Mouse (Mus musculus) limb, embryonic 14.5 days (tissue): ENCODE measurements around the gene Maneal. TPM values are rescaled to one million over a fixed set of nuclear protein-coding genes. Genes with fewer than 3 reads are reported as not detected.

Experiments used
- ATAC-seq: fragments of 200-750 bp; cut with Nextera tagmentation; 2 replicates; pipeline ENCODE4 v1.8.0; 2017; ENCODE audit warnings: low read depth, moderate number of reproducible peaks, moderate TSS enrichment; ENCODE audit not compliant: low FRiP score
- DNase-seq: peaks from one replicate; pipeline ENCODE4 v3.0.0-alpha.2; 2015; ENCODE audit warnings: low spot score
- H3K27ac ChIP-seq: fragments of 300-500 bp; sonication (generic); replicated peaks from 2 replicates; pipeline ENCODE4 v1.5.1; 2014; ENCODE audit warnings: low read depth, mild to moderate bottlenecking, low read length, moderate library complexity, mixed read lengths
- H3K27me3 ChIP-seq: fragments of 300-500 bp; sonication (generic); 2 replicates; pipeline ENCODE4 v1.6.1; 2014; ENCODE audit warnings: low read length, mixed read lengths; ENCODE audit not compliant: control insufficient read depth, insufficient read depth
- H3K36me3 ChIP-seq: fragments of 300-500 bp; sonication (generic); 2 replicates; pipeline ENCODE4 v1.6.1; 2014; ENCODE audit warnings: mild to moderate bottlenecking, low read length, moderate library complexity, mixed read lengths; ENCODE audit not compliant: control insufficient read depth, insufficient read depth
- H3K4me1 ChIP-seq: fragments of 300-500 bp; sonication (generic); 2 replicates; pipeline ENCODE4 v1.6.1; 2014; ENCODE audit warnings: antibody characterized with exemption, low read length, mixed read lengths; ENCODE audit not compliant: control insufficient read depth, insufficient read depth
- H3K4me2 ChIP-seq: fragments of 300-500 bp; sonication (generic); replicated peaks from 2 replicates; pipeline ENCODE4 v1.6.1; 2014; ENCODE audit warnings: low read depth, mild to moderate bottlenecking, low read length, moderate library complexity; ENCODE audit not compliant: severe bottlenecking
- H3K4me3 ChIP-seq: fragments of 300-500 bp; sonication (generic); replicated peaks from 2 replicates; pipeline ENCODE4 v1.5.1; 2014; ENCODE audit warnings: low read length
- H3K9ac ChIP-seq: fragments of 300-500 bp; sonication (generic); 2 replicates; pipeline ENCODE4 v1.6.1; 2014; ENCODE audit warnings: mild to moderate bottlenecking, low read depth, low read length, moderate library complexity; ENCODE audit not compliant: severe bottlenecking
- H3K9me3 ChIP-seq: fragments of 300-500 bp; sonication (generic); 2 replicates; pipeline ENCODE4 v1.6.1; 2016; ENCODE audit warnings: low read length; ENCODE audit not compliant: control insufficient read depth
- POLR2A ChIP-seq: fragments of 200-500 bp; IDR thresholded peaks from 2 replicates; pipeline ENCODE4 v1.8.0; 2012; ENCODE audit warnings: inconsistent platforms, mild to moderate bottlenecking, moderate library complexity, borderline replicate concordance; ENCODE audit not compliant: insufficient read depth, insufficient read length; ENCODE audit errors: extremely low read depth
- WGBS: fragments of 180-500 bp; shearing (Covaris S2); extraction: QIAGEN DNeasy Blood & Tissue Kit; methylation state at CpG from one replicate; pipeline ENCODE4 v1.1.7; 2014; 5-methylcytosine and 5-hydroxymethylcytosine counted together
- polyA plus RNA-seq, 2 experiments: library from polyadenylated mRNA; depleted of rRNA in 1 of 2; stranded (reverse) in 1 of 2; unstranded in 1 of 2; fragments of >200 nt; fragmentation: Nextera tagmentation in 1 of 2; extraction: Ambion mirVana in 1 of 2; gene quantifications; 2 replicates each; pipeline versions ENCODE4 v1.2.1 to v1.2.3; 2012 to 2014

Gene Maneal
- polyA plus RNA-seq, 2 experiments = 1.6 to 2.7 TPM

DNA sequence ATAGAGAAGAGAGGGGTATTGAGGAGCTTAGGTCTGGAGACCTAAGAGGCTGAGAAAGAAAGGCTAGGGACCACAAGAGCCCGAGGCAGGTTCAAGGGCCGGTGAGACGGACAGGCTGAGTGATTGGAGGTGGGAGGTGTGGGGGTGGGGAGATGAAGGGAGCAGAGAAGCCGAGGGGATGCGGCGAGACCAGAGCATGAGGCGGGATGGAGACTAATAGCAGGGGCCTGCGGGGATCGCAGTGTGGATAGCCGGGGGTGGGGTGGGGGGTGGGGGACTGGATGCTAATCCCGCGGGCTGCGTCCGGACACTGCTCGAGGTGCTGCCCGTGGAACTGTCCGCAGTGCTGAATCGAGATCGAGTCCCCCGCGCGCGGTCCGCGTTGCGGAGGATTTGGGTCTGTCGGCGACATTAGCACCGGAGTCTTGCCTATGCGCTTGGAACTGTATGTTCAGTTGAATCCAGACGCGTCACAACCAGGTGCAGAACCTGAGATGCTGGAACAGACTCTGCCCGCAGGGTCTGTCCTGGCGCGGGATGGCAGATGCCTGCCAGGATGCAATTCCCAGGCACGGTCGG lies 20.3 kb upstream of the Maneal start:
- H3K27me3 ChIP-seq = peaks cover 51% of the 10 kb centered on the region
- ATAC-seq = 0 out of 2 replicates have a peak, but pooled peaks have one; percentile 50

DNA sequence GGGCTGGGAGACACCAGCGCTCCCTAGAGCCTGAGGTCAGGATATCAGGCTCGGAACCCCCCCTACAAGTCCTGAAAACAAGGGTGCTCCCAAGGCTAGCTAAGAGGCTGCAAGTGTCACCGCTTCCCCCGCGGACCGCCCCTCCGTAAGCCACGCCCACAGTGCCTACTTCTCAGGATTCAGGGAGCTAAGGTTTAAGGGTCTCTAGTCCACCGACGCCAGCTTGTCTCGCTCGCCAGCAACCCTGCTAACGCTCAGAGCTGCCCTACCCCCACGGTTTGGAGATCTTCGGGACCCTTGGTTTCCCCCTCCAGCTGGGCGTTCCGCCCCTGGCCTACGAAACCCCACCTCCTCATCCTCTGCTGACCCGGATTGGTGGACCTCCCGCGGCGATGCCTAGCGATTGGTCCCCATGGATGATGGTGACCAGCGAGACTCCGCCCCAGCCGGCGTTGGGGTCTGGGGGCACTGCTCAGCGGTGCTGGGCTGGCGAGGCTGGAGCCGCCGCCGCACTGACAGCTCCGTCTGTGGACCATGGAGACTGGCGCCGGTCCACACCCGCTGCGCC lies 19.5 kb upstream of the Maneal start:
- H3K27me3 ChIP-seq = peaks cover 51% of the 10 kb centered on the region
- ATAC-seq = peak; percentile 47; the same call in 1 of the 2 replicates
- WGBS = 1% methylated on average over 32 of the region's 37 CpGs

More for the DNA sequence above, 20.3 kb upstream of the Maneal start:
- Histone ChIP-seq H3K9ac (no peak overlapping the region), H3K36me3 (no peaks in the 10 kb centered on the region), H3K27ac (no peak overlapping the region), H3K4me3 (no peak overlapping the region), H3K4me2 (no peak overlapping the region), H3K4me1 (0 out of 2 replicates have a peak, but pooled peaks cover 7% of the 10 kb centered on the region), H3K9me3 (no peaks in the 10 kb centered on the region)
- DNase-seq = peak; percentile 44
- TF ChIP-seq POLR2A = no peak
- WGBS = 1% methylated on average over 37 of the region's 37 CpGs

DNA sequence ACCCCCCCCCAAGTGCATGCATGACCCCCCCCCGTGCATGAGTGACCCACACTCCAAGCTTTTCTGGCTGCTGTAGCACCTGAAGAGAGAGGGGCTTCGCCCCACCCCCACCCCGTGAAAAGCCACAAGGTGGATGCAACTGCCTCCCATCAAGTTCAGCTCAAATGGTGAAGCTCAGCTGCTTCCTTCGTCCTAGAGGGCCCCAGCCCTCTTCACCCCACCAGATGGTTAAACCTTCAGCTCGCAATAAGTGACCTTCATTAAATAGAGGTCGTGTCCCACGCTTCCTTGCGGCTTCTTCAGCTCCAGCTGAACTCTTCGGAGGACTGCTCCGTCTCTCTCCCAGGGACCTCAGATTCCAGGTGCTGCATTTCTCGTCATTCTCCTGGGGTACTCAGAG lies 18.6 kb upstream of the Maneal start, which contains the start of gene Epha10:
Gene Epha10 (plus strand): TSS at position 301 of the 400 bp plus-strand sequence.
- no peak for ATAC-seq
- Histone ChIP-seq H3K27me3 (peaks cover 51% of the 10 kb centered on the region), H3K27ac (no peak within 1 kb of the TSS), H3K4me2 (peak within 1 kb of the TSS; percentile 43), H3K36me3 (no peaks in the 10 kb centered on the region), H3K9me3 (no peaks in the 10 kb centered on the region), H3K4me3 (peak within 1 kb of the TSS; percentile 25), H3K4me1 (0 out of 2 replicates have a peak, but pooled peaks cover 7% of the 10 kb centered on the region), H3K9ac (no peak within 1 kb of the TSS)
- DNase-seq = no peak
- WGBS = 3% methylated on average over 11 of the region's 11 CpGs
- TF ChIP-seq POLR2A = no peak

More for the DNA sequence above, 19.5 kb upstream of the Maneal start:
- no peak for DNase-seq
- H3K4me3 ChIP-seq = peak overlapping the region; percentile 25
- H3K9me3 ChIP-seq = no peaks in the 10 kb centered on the region
- H3K4me1 ChIP-seq = 0 out of 2 replicates have a peak, but pooled peaks cover 7% of the 10 kb centered on the region
- peak overlapping the region; percentile 43 for H3K4me2 ChIP-seq
- TF ChIP-seq POLR2A = no peak
- H3K36me3 ChIP-seq = no peaks in the 10 kb centered on the region
- no peak overlapping the region for H3K27ac ChIP-seq
- no peak overlapping the region for H3K9ac ChIP-seq

DNA sequence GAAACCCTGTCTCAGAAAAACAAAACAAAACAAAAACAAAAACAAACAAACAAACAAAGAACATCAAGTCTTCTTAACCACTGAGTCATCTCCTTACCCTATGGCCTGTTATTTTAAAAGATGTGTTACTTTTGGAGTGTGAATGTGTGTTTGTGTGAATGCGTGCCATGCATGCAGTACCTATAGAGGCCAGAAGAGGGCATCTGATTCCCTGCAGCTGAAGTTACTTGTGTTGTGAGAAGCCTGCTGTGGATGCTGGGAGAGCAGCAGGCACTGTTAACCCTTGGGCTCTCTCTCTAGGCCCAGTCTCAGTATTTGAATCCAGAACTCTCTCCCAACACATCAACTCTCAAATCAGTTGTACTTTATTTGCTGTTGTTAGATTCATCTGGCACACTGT lies 10.7 kb upstream of the Maneal start:
- no peak overlapping the region for H3K27ac ChIP-seq
- H3K4me1 ChIP-seq = no peaks in the 10 kb centered on the region
- ATAC-seq (no peak), DNase-seq (no peak)
- TF ChIP-seq POLR2A = no peak
- 100% methylated on average over 1 of the region's 1 CpGs for WGBS
- H3K4me2 ChIP-seq = no peak overlapping the region
- H3K27me3 ChIP-seq = no peaks in the 10 kb centered on the region
- no peak overlapping the region for H3K9ac ChIP-seq
- H3K36me3 ChIP-seq = no peaks in the 10 kb centered on the region
- no peak overlapping the region for H3K4me3 ChIP-seq
- H3K9me3 ChIP-seq = no peaks in the 10 kb centered on the region

DNA sequence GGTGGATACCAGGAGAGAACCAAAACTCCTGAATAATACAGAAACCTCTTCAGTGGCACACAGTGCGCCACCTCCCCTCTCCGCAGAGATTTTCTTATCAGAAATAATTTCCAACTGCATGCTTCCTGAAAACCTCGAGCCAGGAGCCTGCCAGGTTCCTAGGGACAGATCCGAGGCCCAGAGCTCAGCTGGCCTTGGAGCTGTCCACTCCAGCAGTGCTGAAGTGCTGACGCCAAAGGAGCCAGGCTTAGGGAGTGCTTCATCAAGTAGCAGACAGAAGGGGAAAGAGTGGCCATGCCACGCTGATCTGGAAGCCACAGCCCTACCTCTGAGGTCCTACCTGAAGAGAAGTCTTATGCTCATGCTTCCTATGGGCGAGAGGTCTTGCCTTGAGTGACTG lies 1.5 kb downstream of the Maneal start:
- WGBS = 5% methylated on average over 7 of the region's 7 CpGs
- ATAC-seq = no peak; the same call in 1 of the 2 replicates
- no peak for TF ChIP-seq POLR2A

More for the DNA sequence above, 1.5 kb downstream of the Maneal start:
- Histone ChIP-seq H3K9ac (no peak overlapping the region), H3K27me3 (peaks cover 28% of the 10 kb centered on the region), H3K27ac (no peak overlapping the region), H3K4me2 (no peak overlapping the region), H3K36me3 (peaks cover 6% of the 10 kb centered on the region), H3K4me3 (no peak overlapping the region), H3K4me1 (0 out of 2 replicates have a peak, but pooled peaks cover 3% of the 10 kb centered on the region), H3K9me3 (no peaks in the 10 kb centered on the region)
- DNase-seq = peak; percentile 86
